In the genomic region with DNA sequence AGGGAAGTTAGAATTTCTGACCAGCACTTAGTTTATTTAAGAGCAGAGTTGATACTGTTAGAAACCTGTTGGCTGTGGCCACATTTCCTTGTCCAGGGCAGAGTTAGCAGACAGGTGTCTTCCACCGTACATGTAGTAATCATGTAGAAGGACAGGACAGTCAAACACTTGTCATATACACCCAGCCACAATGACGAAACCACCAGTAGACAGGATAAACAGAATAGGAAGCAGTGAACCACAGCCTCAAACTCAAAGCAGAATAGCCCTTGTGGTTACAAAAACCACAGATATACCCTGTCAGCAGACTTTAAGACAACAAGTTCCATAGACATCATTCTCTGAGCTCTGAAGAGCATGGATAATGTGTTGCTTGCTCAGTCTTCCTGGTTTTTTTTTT, we compare ENCODE assay signal across 21 mouse cellular contexts. TPM values are rescaled to one million over a fixed set of nuclear protein-coding genes. Genes with fewer than 3 reads are reported as not detected.
A peak's percentile ranks its signal among the peaks of the same experiment; 100 is the strongest.
DNase-seq lines count a peak whose midpoint lies in the region; ATAC-seq and TF ChIP-seq lines count a peak whose summit lies in the region.
"Had no signal": no experiment of that assay in that cellular context is flagged by ENCODE, and none has a peak within 500 bp of the region (broad histone marks: within the 10 kb centered on the region; RNA-seq: fewer than 3 reads in every experiment).

No protein-coding gene starts in this region.

- 47% methylated on average over 2 of the region's 2 CpGs for WGBS in lung, adult 2 months

- peaks cover 54% of the 10 kb centered on the region for H3K27me3 ChIP-seq in megakaryocyte, embryonic 14.5 days (replicated peaks)

- DNase-seq in lung, postnatal 36 days, result peak; percentile 28
- no peak for DNase-seq in lung, adult 2 months
- no peak for DNase-seq in left cerebral cortex, adult 18-20 months (ENCODE audit: low spot score in 2 of 2)
- DNase-seq in ovary, adult 18-20 months (ENCODE audit: low spot score), result no peak
- DNase-seq in cerebellum, postnatal 36 days, result no peak
- DNase-seq: cerebellum, adult 18-20 months; embryo, embryonic 11 days; gastrocnemius, adult 2 months; heart, postnatal 36 days; kidney, postnatal 25 days; layer of hippocampus, postnatal 36 days had no signal

- H3K4me1 ChIP-seq in lung, adult 2 months (ENCODE audit: control insufficient read depth, insufficient read depth, low read length), result no peaks in the 10 kb centered on the region
- H3K4me1 ChIP-seq in megakaryocyte, embryonic 14.5 days, result peaks cover 32% of the 10 kb centered on the region

- TF ChIP-seq CTCF in lung, adult 2 months (IDR thresholded peaks at IDR 0.05; ENCODE audit: insufficient read depth, low read length), result no peak

- ATAC-seq in activated CD4-positive, CD25-positive, alpha-beta regulatory T cell, adult 4 months, result peak; percentile 59
- ATAC-seq: forebrain, embryonic 16.5 days; intestine, embryonic 16.5 days had no signal

- peaks cover 5% of the 10 kb centered on the region for H3K9me3 ChIP-seq in megakaryocyte, embryonic 14.5 days

- H3K36me3 ChIP-seq in megakaryocyte, embryonic 14.5 days (replicated peaks; ENCODE audit: low read length), result peaks cover under 1% of the 10 kb centered on the region

- no peak overlapping the region for H3K4me3 ChIP-seq in lung, adult 2 months (replicated peaks; ENCODE audit: extremely low read depth, low read depth, low read length)
- peak overlapping the region; percentile 64 for H3K4me3 ChIP-seq in megakaryocyte, embryonic 14.5 days (replicated peaks)
- H3K4me3 ChIP-seq: erythroblast, embryonic 14.5 days; gastrocnemius, adult 2 months had no signal

- TF ChIP-seq POLR2A in lung, adult 2 months (IDR thresholded peaks at IDR 0.05; ENCODE audit: borderline replicate concordance, extremely low read depth, low read depth, low read length), result no peak

RNA-seq across cellular contexts. Expression of a gene that starts 41.6 kb away (rescaled TPM):
- not detected in 2 replicates for polyA plus RNA-seq in lung, adult 2 months (2012; rRNA removed)
- not detected for polyA plus RNA-seq in activated CD4-positive, CD25-positive, alpha-beta regulatory T cell, adult 4 months (2017; shearing (Covaris generic))
- polyA plus RNA-seq in megakaryocyte, embryonic 14.5 days (2012; ENCODE audit: insufficient read depth, low replicate concordance), result not detected in 2 replicates
- not detected for total RNA-seq in left cerebral cortex, adult 18-20 months (2021)
- total RNA-seq: gastrocnemius, adult 2 months; heart, postnatal 36 days; layer of hippocampus, postnatal 36 days had no signal
- polyA plus RNA-seq: erythroblast, embryonic 14.5 days; forebrain, embryonic 16.5 days; heart, embryonic 11.5 days; intestine, embryonic 16.5 days; limb, embryonic 11.5 days; midbrain, embryonic 11.5 days; neural tube, embryonic 11.5 days; stomach, embryonic 16.5 days had no signal
